Mouse (Mus musculus) CH12.LX (cell line): ENCODE results near the gene Arf4. TPM values are rescaled to one million over a fixed set of nuclear protein-coding genes. Genes with fewer than 3 reads are reported as not detected.

Experiments used
- DNase-seq: peaks from one replicate; pipeline ENCODE4 v3.0.0-alpha.2; 2013; ENCODE audit errors: extremely low read depth
- H3K27ac ChIP-seq: 2 replicates; pipeline ENCODE4 v1.5.1; 2012; ENCODE audit warnings: low read depth, mild to moderate bottlenecking, control low read depth, moderate library complexity; ENCODE audit not compliant: insufficient read depth
- H3K27me3 ChIP-seq: replicated peaks from 2 replicates; pipeline ENCODE3; 2012; ENCODE audit warnings: inconsistent platforms
- H3K36me3 ChIP-seq, 2 experiments: replicated peaks in 1 of 2; 2 replicates each; pipeline versions ENCODE3 to v1.6.1; 2012; ENCODE audit warnings: inconsistent platforms in 1 of 2, low read length in 1 of 2, mild to moderate bottlenecking in 1 of 2, mixed read lengths in 1 of 2, moderate library complexity in 1 of 2; ENCODE audit not compliant: control insufficient read depth in 1 of 2, insufficient read depth in 1 of 2
- H3K4me1 ChIP-seq, 2 experiments: 2 replicates each; pipeline ENCODE4 v1.6.1; 2012; ENCODE audit warnings: inconsistent platforms in 1 of 2, moderate library complexity in 1 of 2; ENCODE audit not compliant: insufficient read depth in 2 of 2, control insufficient read depth in 1 of 2
- H3K4me2 ChIP-seq: 2 replicates; pipeline ENCODE4 v1.6.1; 2012; ENCODE audit warnings: low read depth, mild to moderate bottlenecking, control low read depth; ENCODE audit not compliant: poor library complexity, insufficient read depth, severe bottlenecking
- H3K4me3 ChIP-seq, 3 experiments: fragments of 150-350 bp in 1 of 3; sonication (generic) in 1 of 3; replicated peaks in 1 of 3; 2 replicates each; pipeline versions ENCODE3 to v1.5.1; 2011 to 2012; ENCODE audit warnings: low read depth in 2 of 3, low read length in 2 of 3, mild to moderate bottlenecking in 2 of 3, moderate library complexity in 2 of 3, control low read depth in 1 of 3, improper control_type of control experiment in 1 of 3, inconsistent platforms in 1 of 3, mixed read lengths in 1 of 3; ENCODE audit not compliant: poor library complexity in 1 of 3
- H3K79me2 ChIP-seq: replicated peaks from 2 replicates; pipeline ENCODE4 v1.6.1; 2012; ENCODE audit warnings: mild to moderate bottlenecking, moderate library complexity; ENCODE audit not compliant: control insufficient read depth, poor library complexity, insufficient read depth, severe bottlenecking; ENCODE audit errors: extremely low read depth
- H3K9ac ChIP-seq: 2 replicates; pipeline ENCODE4 v1.6.1; 2012; ENCODE audit warnings: low read depth, mild to moderate bottlenecking, control low read depth, moderate library complexity; ENCODE audit not compliant: insufficient read depth
- H3K9me3 ChIP-seq: replicated peaks from 2 replicates; pipeline ENCODE3; 2012; ENCODE audit warnings: low read length, inconsistent platforms, mixed read lengths
- CHD2 ChIP-seq: IDR thresholded peaks from 2 replicates; pipeline ENCODE4 v1.6.1; 2011; ENCODE audit warnings: low read length, improper control_type of control experiment
- ELF1 ChIP-seq: IDR thresholded peaks from 2 replicates; pipeline ENCODE4 v1.6.1; 2014; ENCODE audit warnings: low read depth, mild to moderate bottlenecking, inconsistent platforms, low read length, improper control_type of control experiment
- EP300 ChIP-seq: IDR thresholded peaks from 2 replicates; pipeline ENCODE4 v1.6.1; 2011; ENCODE audit warnings: low read length, improper control_type of control experiment
- HCFC1 ChIP-seq: IDR thresholded peaks from 2 replicates; pipeline ENCODE4 v1.6.1; 2012; ENCODE audit warnings: low read depth, mild to moderate bottlenecking, inconsistent platforms, low read length, improper control_type of control experiment
- IRF4 ChIP-seq: IDR thresholded peaks from 2 replicates; pipeline ENCODE4 v1.6.1; 2014; ENCODE audit warnings: low read depth, mild to moderate bottlenecking, inconsistent platforms, low read length, improper control_type of control experiment
- KAT2A ChIP-seq: IDR thresholded peaks from 2 replicates; pipeline ENCODE4 v1.6.1; 2012; ENCODE audit warnings: low read length, improper control_type of control experiment, inconsistent platforms; ENCODE audit not compliant: insufficient replicate concordance
- MAZ ChIP-seq: IDR thresholded peaks from 2 replicates; pipeline ENCODE4 v1.6.1; 2012; ENCODE audit warnings: low read depth, mild to moderate bottlenecking, inconsistent platforms, low read length, improper control_type of control experiment, moderate library complexity
- MEF2A ChIP-seq: IDR thresholded peaks from 2 replicates; pipeline ENCODE4 v1.6.1; 2014; ENCODE audit warnings: low read depth, mild to moderate bottlenecking, inconsistent platforms, low read length, improper control_type of control experiment, borderline replicate concordance
- MXI1 ChIP-seq: IDR thresholded peaks from 2 replicates; pipeline ENCODE4 v1.6.1; 2011; ENCODE audit warnings: mild to moderate bottlenecking, low read depth, low read length, improper control_type of control experiment
- POLR2AphosphoS2 ChIP-seq: IDR thresholded peaks from 2 replicates; pipeline ENCODE4 v1.6.1; 2011; ENCODE audit warnings: low read depth, low read length, improper control_type of control experiment
- RCOR1 ChIP-seq: conservative IDR thresholded peaks from 2 replicates; pipeline ENCODE4 v1.6.1; 2012; ENCODE audit warnings: low read depth, mild to moderate bottlenecking, inconsistent platforms, low read length, improper control_type of control experiment
- SMC3 ChIP-seq: IDR thresholded peaks from 2 replicates; pipeline ENCODE4 v1.6.1; 2011; ENCODE audit warnings: low read depth, low read length, improper control_type of control experiment
- TBP ChIP-seq: conservative IDR thresholded peaks from 2 replicates; pipeline ENCODE4 v1.6.1; 2011; ENCODE audit warnings: low read depth, low read length, improper control_type of control experiment
- UBTF ChIP-seq: IDR thresholded peaks from 2 replicates; pipeline ENCODE4 v1.6.1; 2012; ENCODE audit warnings: low read depth, mild to moderate bottlenecking, inconsistent platforms, low read length, improper control_type of control experiment, moderate library complexity
- USF1 ChIP-seq: IDR thresholded peaks from 2 replicates; pipeline ENCODE4 v1.6.1; 2014; ENCODE audit warnings: low read depth, mild to moderate bottlenecking, inconsistent platforms, low read length, improper control_type of control experiment
- ZC3H11A ChIP-seq: IDR thresholded peaks from 2 replicates; pipeline ENCODE4 v1.6.1; 2012; ENCODE audit warnings: low read depth, mild to moderate bottlenecking, inconsistent platforms, low read length, improper control_type of control experiment
- ZMIZ1 ChIP-seq: IDR thresholded peaks from 2 replicates; pipeline ENCODE4 v1.6.1; 2012; ENCODE audit warnings: low read depth, mild to moderate bottlenecking, inconsistent platforms, low read length, improper control_type of control experiment
- ZNF384 ChIP-seq: IDR thresholded peaks from 2 replicates; pipeline ENCODE4 v1.6.1; 2012; ENCODE audit warnings: low read depth, low read length, improper control_type of control experiment, inconsistent platforms
- dilution Hi-C: fragments of 300-500 bp; cut with MboI; formaldehyde crosslinking; loops from 2 replicates; pipeline ENCODE4 v1.14.3; 2020; ENCODE audit warnings: low sequenced_read_pairs; ENCODE audit not compliant: extremely low pct_unique_long_range_greater_than_20kb, extremely low pct_ligation_motif_present
- in situ Hi-C: fragments of 300-500 bp; cut with MboI; formaldehyde crosslinking; loops from 3 replicates; pipeline ENCODE4 v1.14.3; 2019; ENCODE audit warnings: low sequenced_read_pairs, low pct_ligation_motif_present, low pct_unique_long_range_greater_than_20kb, mixed read lengths
- polyA plus RNA-seq: library from polyadenylated mRNA; unstranded; fragments of >175 nt; gene quantifications from 2 replicates; pipeline ENCODE4 v1.2.1, GENCODE M21; 2012; ENCODE audit warnings: low read depth; ENCODE audit not compliant: insufficient read length
- total RNA-seq, 2 experiments: library from RNA; depleted of rRNA; stranded (reverse); fragments of 300-350 nt in 1 of 2; fragments of >200 nt in 1 of 2; gene quantifications; 2 replicates each; pipeline ENCODE4 v1.2.3; 2012 to 2014

Arf4 gene
- total and polyA plus RNA-seq, 3 experiments = 43.3 to 86.4 (median 66.6) TPM

GRCm38 (mm10) chr14:26643006-26643624, 5.2 kb downstream of the Arf4 start:
- 0 out of 2 replicates have a peak, but pooled peaks have one; percentile 31 for TF ChIP-seq ZMIZ1
- TF ChIP-seq MXI1 = 0 out of 2 replicates have a peak, but pooled peaks have one; percentile 27
- TF ChIP-seq ZC3H11A = no peak
- TF ChIP-seq TBP = no peak
- TF ChIP-seq MEF2A = 0 out of 2 replicates have a peak, but pooled peaks have one; percentile 15
- peak; percentile 42 for TF ChIP-seq ZNF384
- TF ChIP-seq IRF4 = peak; percentile 48; the same call in 1 of the 2 replicates
- peak; percentile 55 for TF ChIP-seq EP300
- H3K27ac ChIP-seq = no peak overlapping the region
- no peak for DNase-seq
- in situ Hi-C loops = no loop called here
- peaks cover 82% of the 10 kb centered on the region for H3K79me2 ChIP-seq
- no peaks in the 10 kb centered on the region for H3K9me3 ChIP-seq
- H3K36me3 ChIP-seq = peaks cover 0 to 22% of the 10 kb centered on the region in 2 experiments
- H3K9ac ChIP-seq = no peak overlapping the region
- dilution Hi-C loops = no loop called here
- no peak overlapping the region for H3K4me3 ChIP-seq
- peaks cover 2 to 50% of the 10 kb centered on the region in 2 experiments; a peak in 3 of 4 replicates for H3K4me1 ChIP-seq
- H3K4me2 ChIP-seq = no peak overlapping the region
- H3K27me3 ChIP-seq = no peaks in the 10 kb centered on the region

- H3K36me3 ChIP-seq = peaks cover 1 to 38% of the 10 kb centered on the region in 2 experiments
- H3K9me3 ChIP-seq = no peaks in the 10 kb centered on the region
- peaks cover 64% of the 10 kb centered on the region for H3K79me2 ChIP-seq
- no peak overlapping the region for H3K9ac ChIP-seq
- no peak for DNase-seq
- H3K4me1 ChIP-seq = peaks cover 2 to 48% of the 10 kb centered on the region in 2 experiments; a peak in 3 of 4 replicates
- H3K27ac ChIP-seq = no peak overlapping the region
- no peaks in the 10 kb centered on the region for H3K27me3 ChIP-seq
- H3K4me3 ChIP-seq = no peak overlapping the region
- in situ Hi-C loops = loop anchor here (5.0 kb wide), 1 partner anchor 154 kb away; no protein-coding TSS in a partner anchor
- TF ChIP-seq ELF1 (no peak), CHD2 (no peak), HCFC1 (no peak), POLR2AphosphoS2 (no peak), MEF2A (no peak), SMC3 (no peak), MAZ (no peak), KAT2A (no peak), UBTF (no peak), RCOR1 (no peak), USF1 (no peak)
- dilution Hi-C loops = no loop called here
- H3K4me2 ChIP-seq = no peak overlapping the region
Measured at GRCm38 (mm10) chr14:26645989-26646650, 8.2 kb downstream of the Arf4 start.
